19 mouse cellular contexts compared by ENCODE assay signal in the genomic region with DNA sequence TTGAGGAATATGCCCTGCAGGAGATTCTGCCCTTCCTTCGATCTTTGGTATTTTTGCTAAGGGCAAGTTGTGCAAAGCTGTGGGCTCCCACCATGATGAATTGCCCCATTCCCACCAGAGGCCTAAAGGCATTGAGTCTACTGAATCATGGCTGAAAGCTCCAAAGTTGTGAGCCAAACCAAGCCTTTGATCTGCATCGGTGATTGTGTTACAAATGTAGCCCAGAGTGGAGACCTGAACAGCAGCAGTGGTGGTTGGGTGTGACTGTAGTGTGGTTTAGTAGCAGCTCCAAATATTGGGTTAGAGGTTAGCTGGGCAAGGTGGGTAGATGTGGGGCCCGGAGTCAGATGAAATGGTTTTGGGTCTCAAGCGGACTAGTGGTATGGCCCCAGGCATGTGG.
"Had no signal": no experiment of that assay in that cellular context is flagged by ENCODE, and none has a peak within 500 bp of the region (broad histone marks: within the 10 kb centered on the region; RNA-seq: fewer than 3 reads in every experiment).

No protein-coding gene starts in this region.

- H3K4me3 ChIP-seq: left cerebral cortex, adult 2 months; limb, embryonic 12.5 days; limb, embryonic 15.5 days; lung, embryonic 15.5 days had no signal

- H3K9me3 ChIP-seq: limb, embryonic 12.5 days; limb, embryonic 15.5 days; lung, embryonic 15.5 days had no signal

- DNase-seq: kidney, postnatal 25 days; layer of hippocampus, postnatal 36 days; liver, postnatal 0 days; lung, postnatal 10 days; lung, postnatal 36 days; midbrain, embryonic 14.5 days; right cerebral cortex, adult 18-20 months; right cerebral cortex, postnatal 14 days; right cerebral cortex, postnatal 4 days; thymus, adult 2 months; thymus, postnatal 14 days; thymus, postnatal 4 days had no signal

- H3K36me3 ChIP-seq: limb, embryonic 12.5 days; limb, embryonic 15.5 days; lung, embryonic 15.5 days had no signal

- H3K27me3 ChIP-seq: lung, embryonic 15.5 days had no signal

- H3K27ac ChIP-seq: kidney, postnatal 0 days; left cerebral cortex, adult 2 months; limb, embryonic 12.5 days; limb, embryonic 15.5 days; liver, embryonic 14.5 days; lung, embryonic 15.5 days; stomach, postnatal 0 days had no signal
